Mouse (Mus musculus) adrenal gland (tissue): ENCODE measurements around the gene Hexim2.

Experiments
- intact Hi-C: fragments of 180-260 bp; cut with DNase I; formaldehyde crosslinking; loops from one replicate; pipeline ENCODE4 v1.15.1; 2025

Hexim2 gene

GRCm38 (mm10) chr11:103139951-103140762 lies 7.9 kb downstream of the Hexim2 start:
- intact Hi-C loops, result no loop called here

- intact Hi-C loops, result no loop called here
Measured at GRCm38 (mm10) chr11:103140763-103141100, 8.5 kb downstream of the Hexim2 start.

- intact Hi-C loops, result no loop called here
Measured at GRCm38 (mm10) chr11:103141101-103141943, 9.1 kb downstream of the Hexim2 start.

GRCm38 (mm10) chr11:103141944-103142255 lies 9.7 kb downstream of the Hexim2 start:
- intact Hi-C loops, result no loop called here

- intact Hi-C loops, result no loop called here
Measured at GRCm38 (mm10) chr11:103142441-103143182, 10.4 kb downstream of the Hexim2 start.

- intact Hi-C loops, result no loop called here
Measured at GRCm38 (mm10) chr11:103144309-103145285, 12.4 kb downstream of the Hexim2 start.

GRCm38 (mm10) chr11:103146386-103146785 lies 14.2 kb downstream of the Hexim2 start:
- intact Hi-C loops, result no loop called here

GRCm38 (mm10) chr11:103147766-103148165 lies 15.5 kb downstream of the Hexim2 start:
- intact Hi-C loops, result no loop called here

GRCm38 (mm10) chr11:103149771-103150170 lies 17.5 kb downstream of the Hexim2 start:
- intact Hi-C loops, result no loop called here

- intact Hi-C loops, result loop anchor here (2.0 kb wide), 2 partner anchors 42 to 56 kb away; partner anchors contain the start of gene Hexim1
Measured at GRCm38 (mm10) chr11:103158621-103159478, 26.6 kb downstream of the Hexim2 start.

- intact Hi-C loops, result no loop called here
Measured at GRCm38 (mm10) chr11:103160738-103161137, 28.5 kb downstream of the Hexim2 start.

GRCm38 (mm10) chr11:103161449-103161848 lies 29.2 kb downstream of the Hexim2 start:
- intact Hi-C loops, result no loop called here

GRCm38 (mm10) chr11:103162132-103162531 lies 29.9 kb downstream of the Hexim2 start:
- intact Hi-C loops, result no loop called here

GRCm38 (mm10) chr11:103164391-103164790 lies 32.2 kb downstream of the Hexim2 start:
- intact Hi-C loops, result no loop called here

GRCm38 (mm10) chr11:103168690-103169390 lies 36.6 kb downstream of the Hexim2 start:
- intact Hi-C loops, result loop anchor here (1.0 to 2.0 kb wide), 2 partner anchors 17 to 158 kb away; no protein-coding TSS in a partner anchor

- intact Hi-C loops, result loop anchor here (2.0 to 5.0 kb wide), 2 partner anchors 63 to 157 kb away; no protein-coding TSS in a partner anchor
Measured at GRCm38 (mm10) chr11:103169664-103170063, 37.4 kb downstream of the Hexim2 start.

- intact Hi-C loops, result loop anchor here (5.0 kb wide), 1 partner anchor 62 kb away; no protein-coding TSS in a partner anchor
Measured at GRCm38 (mm10) chr11:103170111-103170493, 37.9 kb downstream of the Hexim2 start.

- intact Hi-C loops, result loop anchor here (5.0 kb wide), 1 partner anchor 62 kb away; no protein-coding TSS in a partner anchor
Measured at GRCm38 (mm10) chr11:103170494-103171285, 38.5 kb downstream of the Hexim2 start, which contains the start of gene Fmnl1. TSS of gene Fmnl1 (plus strand) at chr11:103171107.
